Mouse (Mus musculus): Measurements from ENCODE around the gene Actr1a. TPM values are rescaled to one million over a fixed set of nuclear protein-coding genes. Genes with fewer than 3 reads are reported as not detected.

Actr1a gene
- polyA plus RNA-seq, 1 experiment from 2014 or later: 127 TPM

DNA sequence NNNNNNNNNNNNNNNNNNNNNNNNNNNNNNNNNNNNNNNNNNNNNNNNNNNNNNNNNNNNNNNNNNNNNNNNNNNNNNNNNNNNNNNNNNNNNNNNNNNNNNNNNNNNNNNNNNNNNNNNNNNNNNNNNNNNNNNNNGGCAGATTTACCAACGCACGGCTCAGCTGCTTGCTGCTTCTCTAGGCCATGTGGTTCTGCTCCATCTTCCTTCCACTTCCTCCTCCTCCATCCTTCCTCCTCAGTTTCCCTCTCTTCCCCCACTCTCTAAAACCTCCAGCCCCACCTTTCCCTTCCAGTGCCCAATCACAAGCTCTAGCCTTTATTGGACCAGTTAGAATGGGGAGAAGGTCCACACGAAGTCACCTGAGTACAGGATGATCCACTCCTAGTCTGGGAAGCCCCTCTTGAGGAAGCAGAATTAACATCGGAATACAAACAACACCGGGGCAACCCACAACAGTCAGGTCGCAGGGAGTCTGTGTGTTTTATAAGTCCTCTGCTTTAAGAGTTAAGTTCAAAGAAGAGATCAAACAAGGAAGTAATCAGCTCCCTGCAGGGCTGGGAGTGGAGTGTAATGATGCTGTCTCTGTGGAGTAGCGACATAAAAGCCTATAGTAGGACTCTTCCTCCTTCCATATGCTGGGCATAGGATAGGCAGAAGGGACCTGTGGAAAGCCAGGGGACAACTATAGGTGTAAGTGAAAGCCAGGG lies 50.7 kb downstream of the Actr1a start:
- Histone ChIP-seq H3K4me1 (replicated peaks; ENCODE audit: control insufficient read depth, insufficient read depth, low read length) (no peaks in the 10 kb centered on the region), H3K4me3 (ENCODE audit: low read depth, low read length) (no peak overlapping the region), H3K4me2 (ENCODE audit: low read length) (no peak overlapping the region), H3K36me3 (ENCODE audit: control insufficient read depth, insufficient read depth, low read length) (no peaks in the 10 kb centered on the region), H3K27me3 (replicated peaks; ENCODE audit: control insufficient read depth, insufficient read depth, low read length) (0 out of 2 replicates have a peak, but pooled peaks cover 3% of the 10 kb centered on the region), H3K9me3 (ENCODE audit: control insufficient read depth, low read length) (no peaks in the 10 kb centered on the region), H3K27ac (ENCODE audit: low read depth) (no peak overlapping the region), H3K9ac (ENCODE audit: low read length) (no peak overlapping the region)
- WGBS: 14% methylated on average over 7 of the region's 7 CpGs
- DNase-seq (ENCODE audit: low spot score): no peak
- ATAC-seq (replicated peaks; ENCODE audit: low FRiP score, low TSS enrichment, low read depth): no peak

DNA sequence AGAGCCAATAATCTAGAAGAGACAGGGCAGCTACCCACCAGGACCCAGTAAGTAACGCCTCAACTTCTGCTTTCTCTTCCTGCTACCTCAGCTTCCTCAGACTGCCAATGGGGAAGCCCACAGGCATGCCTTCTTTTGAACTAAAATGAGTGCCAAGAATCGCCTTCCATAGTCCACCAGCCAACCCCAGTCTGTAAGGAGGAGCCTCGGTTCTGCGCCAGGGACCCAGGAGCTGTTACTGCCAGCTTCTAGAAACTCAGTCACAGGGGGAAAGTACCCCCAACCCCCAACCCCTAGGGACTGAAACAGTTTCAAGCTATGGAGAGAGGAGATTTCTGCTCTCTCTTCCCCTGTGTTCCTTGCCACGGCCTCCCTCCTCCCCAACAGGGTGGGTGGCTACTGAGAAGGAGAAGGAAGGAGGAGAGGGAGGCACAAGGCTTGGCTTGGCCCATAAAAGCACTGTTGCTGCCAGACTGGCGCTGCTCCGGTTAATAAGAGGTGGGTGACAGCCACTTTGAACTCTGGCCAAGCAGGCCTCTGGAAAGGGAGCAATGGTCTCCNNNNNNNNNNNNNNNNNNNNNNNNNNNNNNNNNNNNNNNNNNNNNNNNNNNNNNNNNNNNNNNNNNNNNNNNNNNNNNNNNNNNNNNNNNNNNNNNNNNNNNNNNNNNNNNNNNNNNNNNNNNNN lies 56.1 kb downstream of the Actr1a start:
- H3K4me2 ChIP-seq (ENCODE audit: low read length): no peak overlapping the region
- no peak overlapping the region for H3K4me3 ChIP-seq (ENCODE audit: low read depth, low read length)
- H3K4me1 ChIP-seq (replicated peaks; ENCODE audit: control insufficient read depth, insufficient read depth, low read length): peaks cover 4% of the 10 kb centered on the region; the same call in 1 of the 2 replicates
- no peaks in the 10 kb centered on the region for H3K36me3 ChIP-seq (ENCODE audit: control insufficient read depth, insufficient read depth, low read length)
- DNase-seq (ENCODE audit: low spot score): no peak
- no peak for ATAC-seq (replicated peaks; ENCODE audit: low FRiP score, low TSS enrichment, low read depth)
- H3K9me3 ChIP-seq (ENCODE audit: control insufficient read depth, low read length): no peaks in the 10 kb centered on the region
- H3K27ac ChIP-seq (ENCODE audit: low read depth): no peak overlapping the region
- 76% methylated on average over 7 of the region's 7 CpGs for WGBS
- no peak overlapping the region for H3K9ac ChIP-seq (ENCODE audit: low read length)
- no peaks in the 10 kb centered on the region for H3K27me3 ChIP-seq (replicated peaks; ENCODE audit: control insufficient read depth, insufficient read depth, low read length)

DNA sequence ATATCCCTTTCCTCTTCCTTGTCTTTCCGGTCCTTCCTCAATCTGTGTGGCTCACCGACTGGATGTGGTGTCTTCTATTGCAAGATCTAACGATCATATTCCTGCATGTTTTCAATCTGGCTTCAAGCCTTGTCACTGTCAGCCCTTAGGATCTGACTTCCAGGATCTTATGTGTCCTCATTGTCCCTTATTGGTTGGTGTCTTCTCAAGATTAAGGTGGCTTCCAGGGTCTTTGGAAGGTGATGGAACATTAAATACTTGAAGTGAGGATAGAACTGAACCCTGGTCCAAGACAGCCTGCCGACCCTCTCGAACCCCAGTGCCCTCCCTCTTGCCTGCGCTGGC lies 56.6 kb downstream of the Actr1a start:
- H3K9ac ChIP-seq (ENCODE audit: low read length): no peak overlapping the region
- no peak for ATAC-seq (replicated peaks; ENCODE audit: low FRiP score, low TSS enrichment, low read depth)
- peaks cover 4% of the 10 kb centered on the region; the same call in 1 of the 2 replicates for H3K4me1 ChIP-seq (replicated peaks; ENCODE audit: control insufficient read depth, insufficient read depth, low read length)
- H3K27ac ChIP-seq (ENCODE audit: low read depth): no peak overlapping the region
- no peak for DNase-seq (ENCODE audit: low spot score)
- 53% methylated on average over 6 of the region's 6 CpGs for WGBS
- H3K9me3 ChIP-seq (ENCODE audit: control insufficient read depth, low read length): no peaks in the 10 kb centered on the region
- H3K4me2 ChIP-seq (ENCODE audit: low read length): peak overlapping the region; percentile 70
- H3K27me3 ChIP-seq (replicated peaks; ENCODE audit: control insufficient read depth, insufficient read depth, low read length): no peaks in the 10 kb centered on the region
- peak overlapping the region; percentile 67 for H3K4me3 ChIP-seq (ENCODE audit: low read depth, low read length)
- no peaks in the 10 kb centered on the region for H3K36me3 ChIP-seq (ENCODE audit: control insufficient read depth, insufficient read depth, low read length)

DNA sequence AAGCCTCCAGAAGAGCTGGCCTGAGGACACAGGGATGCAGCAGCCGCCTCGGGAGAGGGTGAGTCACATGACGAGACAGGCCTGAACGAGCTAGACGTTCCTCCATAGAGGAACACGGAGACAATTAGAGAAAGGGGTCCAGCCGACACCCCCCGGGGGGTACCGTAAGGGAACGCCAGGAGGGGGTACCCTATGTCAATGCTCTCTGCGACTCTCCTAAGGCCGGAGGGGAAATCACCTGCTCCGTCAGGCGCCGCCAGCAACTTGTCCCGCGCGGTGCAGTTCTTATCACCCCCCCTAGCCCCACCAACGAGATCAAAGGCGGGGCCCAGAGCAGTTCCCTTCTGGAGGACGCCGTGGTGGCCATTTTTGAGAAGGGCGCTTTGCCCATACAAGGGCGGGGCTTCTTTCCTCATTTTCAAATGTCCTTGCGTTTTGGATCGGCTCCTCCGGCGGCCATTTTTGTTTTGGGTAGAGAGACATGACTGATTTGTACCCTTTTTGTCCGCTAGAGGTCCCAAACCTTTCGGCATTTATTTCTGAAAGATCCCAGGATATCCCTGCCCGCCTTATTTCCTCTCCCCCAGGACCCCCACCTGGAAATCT lies 57.1 kb downstream of the Actr1a start, which contains the start of gene Cuedc2:
TSS of gene Cuedc2 (minus strand) at position 372 of the 606 bp plus-strand sequence.
- ATAC-seq (replicated peaks; ENCODE audit: low FRiP score, low TSS enrichment, low read depth) (peak; percentile 85), DNase-seq (ENCODE audit: low spot score) (peak; percentile 99)
- no peak within 1 kb of the TSS for H3K27ac ChIP-seq (ENCODE audit: low read depth)
- WGBS: 0% methylated on average over 31 of the region's 31 CpGs
- peak within 1 kb of the TSS; percentile 60 for H3K9ac ChIP-seq (ENCODE audit: low read length)
- H3K36me3 ChIP-seq (ENCODE audit: control insufficient read depth, insufficient read depth, low read length): no peaks in the 10 kb centered on the region
- no peaks in the 10 kb centered on the region for H3K9me3 ChIP-seq (ENCODE audit: control insufficient read depth, low read length)
- peak within 1 kb of the TSS; percentile 67 for H3K4me3 ChIP-seq (ENCODE audit: low read depth, low read length)
- H3K4me2 ChIP-seq (ENCODE audit: low read length): peak within 1 kb of the TSS; percentile 70
- no peaks in the 10 kb centered on the region for H3K27me3 ChIP-seq (replicated peaks; ENCODE audit: control insufficient read depth, insufficient read depth, low read length)
- H3K4me1 ChIP-seq (replicated peaks; ENCODE audit: control insufficient read depth, insufficient read depth, low read length): peaks cover 4% of the 10 kb centered on the region; the same call in 1 of the 2 replicates

DNA sequence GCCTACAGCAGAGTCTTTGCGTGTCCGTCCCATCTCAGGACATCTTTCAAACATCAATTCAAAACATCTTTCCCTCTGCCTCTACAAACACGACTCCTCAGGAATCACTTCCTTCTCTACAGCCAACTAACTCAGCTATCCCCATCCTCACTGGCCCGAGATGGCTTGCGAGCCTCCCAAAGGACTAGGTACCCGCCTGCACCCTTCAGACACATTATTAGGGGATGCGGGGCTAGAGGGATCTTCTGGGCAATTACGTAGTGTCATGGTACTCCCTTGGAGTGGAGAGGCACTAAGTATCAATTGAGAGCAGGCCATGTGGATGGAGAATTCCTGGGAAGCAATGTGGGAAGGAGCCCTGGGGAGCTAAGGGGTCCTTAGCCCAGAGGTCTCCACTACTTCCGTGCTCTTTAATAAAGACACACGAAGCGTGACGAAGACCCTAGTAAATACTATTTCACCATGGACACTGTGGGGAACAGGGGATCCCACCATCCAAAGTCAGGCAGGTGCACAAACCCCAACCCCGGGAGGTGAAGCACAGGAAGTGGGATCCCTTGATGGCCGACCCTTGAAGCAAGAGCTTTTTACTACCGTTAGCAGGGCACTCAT lies 57.7 kb downstream of the Actr1a start:
- Histone ChIP-seq H3K9ac (ENCODE audit: low read length) (peak overlapping the region; percentile 60), H3K4me1 (replicated peaks; ENCODE audit: control insufficient read depth, insufficient read depth, low read length) (peaks cover 4% of the 10 kb centered on the region; the same call in 1 of the 2 replicates), H3K27me3 (replicated peaks; ENCODE audit: control insufficient read depth, insufficient read depth, low read length) (no peaks in the 10 kb centered on the region), H3K36me3 (ENCODE audit: control insufficient read depth, insufficient read depth, low read length) (no peaks in the 10 kb centered on the region), H3K9me3 (ENCODE audit: control insufficient read depth, low read length) (no peaks in the 10 kb centered on the region), H3K4me3 (ENCODE audit: low read depth, low read length) (peak overlapping the region; percentile 67), H3K4me2 (ENCODE audit: low read length) (peak overlapping the region; percentile 70), H3K27ac (ENCODE audit: low read depth) (no peak overlapping the region)
- ATAC-seq (replicated peaks; ENCODE audit: low FRiP score, low TSS enrichment, low read depth) (no peak), DNase-seq (ENCODE audit: low spot score) (no peak)
- WGBS: 30% methylated on average over 15 of the region's 15 CpGs

DNA sequence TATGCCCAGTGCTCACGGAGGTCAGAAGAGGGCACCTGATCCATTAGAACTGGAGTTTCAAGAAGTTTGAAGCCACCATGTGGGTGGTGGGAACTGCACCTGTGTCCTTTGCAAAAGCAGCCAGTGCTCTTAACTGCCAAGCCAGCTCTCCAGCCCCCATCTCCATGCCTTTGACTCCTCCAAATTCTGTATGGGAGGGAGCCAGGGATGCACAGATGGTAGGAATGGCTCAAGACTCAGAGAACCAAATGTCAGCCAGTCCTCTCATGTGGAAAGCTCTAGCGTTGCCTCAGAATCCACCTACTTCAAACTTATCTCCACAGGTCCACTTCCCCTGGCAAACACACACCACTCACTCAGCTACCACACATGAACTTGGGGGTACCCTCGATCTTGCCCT lies 61.6 kb downstream of the Actr1a start:
- Histone ChIP-seq H3K9me3 (ENCODE audit: control insufficient read depth, low read length) (no peaks in the 10 kb centered on the region), H3K27me3 (replicated peaks; ENCODE audit: control insufficient read depth, insufficient read depth, low read length) (no peaks in the 10 kb centered on the region), H3K4me3 (ENCODE audit: low read depth, low read length) (no peak overlapping the region), H3K4me2 (ENCODE audit: low read length) (no peak overlapping the region), H3K4me1 (replicated peaks; ENCODE audit: control insufficient read depth, insufficient read depth, low read length) (peaks cover 14% of the 10 kb centered on the region), H3K9ac (ENCODE audit: low read length) (no peak overlapping the region), H3K27ac (ENCODE audit: low read depth) (no peak overlapping the region), H3K36me3 (ENCODE audit: control insufficient read depth, insufficient read depth, low read length) (peaks cover 20% of the 10 kb centered on the region)
- ATAC-seq (replicated peaks; ENCODE audit: low FRiP score, low TSS enrichment, low read depth) (no peak), DNase-seq (ENCODE audit: low spot score) (no peak)
- 89% methylated on average over 3 of the region's 3 CpGs for WGBS

DNA sequence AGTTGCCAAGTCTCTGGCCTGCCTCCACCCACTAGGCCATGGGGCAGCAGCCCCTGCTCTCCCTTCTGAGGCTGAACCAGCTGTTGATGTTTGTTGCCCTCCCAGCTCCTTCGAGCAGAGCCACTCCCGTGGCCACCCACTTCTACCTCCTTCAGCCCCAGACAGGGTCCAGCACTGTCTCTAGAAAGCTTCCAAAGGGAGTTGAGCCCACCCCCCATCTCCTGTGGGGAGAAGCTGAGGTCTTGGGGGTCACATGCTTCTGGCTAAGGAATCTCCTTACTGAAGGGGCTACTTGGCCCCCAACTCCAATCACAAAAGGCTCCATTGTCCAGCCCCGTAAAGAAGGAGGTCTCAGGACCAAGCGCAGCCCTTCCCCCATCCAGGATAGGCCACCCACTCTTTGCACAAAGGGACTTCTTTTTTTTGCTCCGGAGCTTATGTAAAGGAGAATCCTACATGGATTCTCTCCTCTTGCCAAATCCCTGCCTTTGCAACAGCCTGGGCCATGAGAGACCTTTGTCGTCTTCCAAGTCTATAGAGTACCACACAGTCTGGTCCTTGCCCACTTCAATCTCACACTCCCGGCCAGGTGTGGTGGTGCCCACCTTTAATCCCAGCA lies 62.7 kb downstream of the Actr1a start:
- H3K27ac ChIP-seq (ENCODE audit: low read depth): no peak overlapping the region
- H3K4me1 ChIP-seq (replicated peaks; ENCODE audit: control insufficient read depth, insufficient read depth, low read length): peaks cover 14% of the 10 kb centered on the region
- H3K9ac ChIP-seq (ENCODE audit: low read length): no peak overlapping the region
- 65% methylated on average over 7 of the region's 7 CpGs for WGBS
- no peak for ATAC-seq (replicated peaks; ENCODE audit: low FRiP score, low TSS enrichment, low read depth)
- H3K36me3 ChIP-seq (ENCODE audit: control insufficient read depth, insufficient read depth, low read length): peaks cover 20% of the 10 kb centered on the region
- no peak for DNase-seq (ENCODE audit: low spot score)
- H3K4me3 ChIP-seq (ENCODE audit: low read depth, low read length): no peak overlapping the region
- H3K4me2 ChIP-seq (ENCODE audit: low read length): no peak overlapping the region
- H3K27me3 ChIP-seq (replicated peaks; ENCODE audit: control insufficient read depth, insufficient read depth, low read length): no peaks in the 10 kb centered on the region
- no peaks in the 10 kb centered on the region for H3K9me3 ChIP-seq (ENCODE audit: control insufficient read depth, low read length)

DNA sequence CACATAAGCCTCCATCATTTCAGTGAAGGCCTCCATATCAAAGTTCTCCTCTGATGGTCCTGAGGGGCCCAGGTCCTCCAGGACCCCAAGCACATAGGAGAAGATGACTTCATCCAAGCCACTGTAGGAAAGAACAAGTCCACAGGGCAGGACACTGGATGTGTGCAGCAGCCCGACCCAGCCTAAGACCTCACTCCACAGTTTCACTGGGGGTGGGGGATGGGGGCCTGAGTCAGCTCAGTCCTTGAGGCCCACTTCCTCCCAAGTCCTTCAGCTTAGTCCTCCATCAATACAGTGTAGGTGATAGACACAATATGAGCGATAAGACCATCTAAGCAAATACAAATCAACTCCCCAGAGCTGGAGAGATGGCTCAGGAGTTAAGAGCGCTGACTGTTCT lies 63.6 kb downstream of the Actr1a start:
- Histone ChIP-seq H3K27ac (ENCODE audit: low read depth) (no peak overlapping the region), H3K4me1 (replicated peaks; ENCODE audit: control insufficient read depth, insufficient read depth, low read length) (peaks cover 17% of the 10 kb centered on the region), H3K27me3 (replicated peaks; ENCODE audit: control insufficient read depth, insufficient read depth, low read length) (peaks cover under 1% of the 10 kb centered on the region; the same call in 1 of the 2 replicates), H3K4me2 (ENCODE audit: low read length) (no peak overlapping the region), H3K9ac (ENCODE audit: low read length) (no peak overlapping the region), H3K9me3 (ENCODE audit: control insufficient read depth, low read length) (no peaks in the 10 kb centered on the region), H3K36me3 (ENCODE audit: control insufficient read depth, insufficient read depth, low read length) (peaks cover 20% of the 10 kb centered on the region), H3K4me3 (ENCODE audit: low read depth, low read length) (no peak overlapping the region)
- no peak for DNase-seq (ENCODE audit: low spot score)
- no peak for ATAC-seq (replicated peaks; ENCODE audit: low FRiP score, low TSS enrichment, low read depth)
- 83% methylated on average over 3 of the region's 3 CpGs for WGBS

Data from intestine, embryonic 14.5 days (tissue).